Mouse (Mus musculus) hindbrain, embryonic 15.5 days (tissue): Measurements from ENCODE around the gene Fam227a. TPM values are rescaled to one million over a fixed set of nuclear protein-coding genes. Genes with fewer than 3 reads are reported as not detected.
"Not testable (repeated sequence)": the region's sequence is repeated elsewhere in the genome, so short reads cannot be mapped to it uniquely, and the experiment has no call there.

Experiments
- ATAC-seq: fragments of 200-750 bp; cut with Nextera tagmentation; 2 replicates; pipeline ENCODE4 v1.8.0; 2017; ENCODE audit warnings: low read depth, moderate number of reproducible peaks, moderate TSS enrichment; ENCODE audit not compliant: low FRiP score
- H3K27ac ChIP-seq: fragments of 300-500 bp; sonication (generic); replicated peaks from 2 replicates; pipeline ENCODE4 v1.5.1; 2015; ENCODE audit warnings: mild to moderate bottlenecking, inconsistent platforms
- H3K27me3 ChIP-seq: fragments of 300-500 bp; sonication (generic); 2 replicates; pipeline ENCODE4 v1.6.1; 2015; ENCODE audit warnings: control low read depth, inconsistent platforms
- H3K36me3 ChIP-seq: fragments of 300-500 bp; sonication (generic); 2 replicates; pipeline ENCODE4 v1.6.1; 2015; ENCODE audit warnings: control low read depth, inconsistent platforms
- H3K4me1 ChIP-seq: fragments of 300-500 bp; sonication (generic); replicated peaks from 2 replicates; pipeline ENCODE4 v1.6.1; 2015; ENCODE audit warnings: control low read depth, inconsistent platforms
- H3K4me2 ChIP-seq: fragments of 300-500 bp; sonication (generic); 2 replicates; pipeline ENCODE4 v1.6.1; 2015; ENCODE audit warnings: moderate library complexity, mild to moderate bottlenecking, inconsistent platforms
- H3K4me3 ChIP-seq: fragments of 300-500 bp; sonication (generic); 2 replicates; pipeline ENCODE4 v1.5.1; 2015; ENCODE audit warnings: mild to moderate bottlenecking, inconsistent platforms
- H3K9ac ChIP-seq: fragments of 300-500 bp; sonication (generic); 2 replicates; pipeline ENCODE4 v1.6.1; 2015; ENCODE audit warnings: inconsistent platforms
- H3K9me3 ChIP-seq: fragments of 300-500 bp; sonication (generic); 2 replicates; pipeline ENCODE4 v1.6.1; 2016; ENCODE audit warnings: control low read depth, inconsistent platforms
- WGBS: fragments of 180-500 bp; shearing (Covaris S2); methylation state at CpG from one replicate; pipeline ENCODE4 v1.1.7; 2015; 5-methylcytosine and 5-hydroxymethylcytosine counted together
- polyA plus RNA-seq: library from polyadenylated mRNA; unstranded; fragments of >200 nt; fragmentation: Nextera tagmentation; extraction: Ambion mirVana; gene quantifications from 2 replicates; pipeline ENCODE4 v1.2.1, GENCODE M21; 2015

Gene Fam227a
- polyA plus RNA-seq, 1 experiment from 2014 or later: 4.5 TPM

GRCm38 (mm10) chr15:79681973-79682372, 23.2 kb upstream of the Fam227a start:
- no peak overlapping the region for H3K27ac ChIP-seq
- no peak overlapping the region for H3K4me2 ChIP-seq
- 95% methylated on average over 4 of the region's 4 CpGs for WGBS
- H3K9me3 ChIP-seq: no peaks in the 10 kb centered on the region
- H3K27me3 ChIP-seq: no peaks in the 10 kb centered on the region
- H3K4me3 ChIP-seq: no peak overlapping the region
- H3K4me1 ChIP-seq: peaks cover 57% of the 10 kb centered on the region
- H3K9ac ChIP-seq: no peak overlapping the region
- no peak for ATAC-seq
- no peaks in the 10 kb centered on the region for H3K36me3 ChIP-seq

GRCm38 (mm10) chr15:79677936-79678335, 19.2 kb upstream of the Fam227a start:
- ATAC-seq: no peak
- 88% methylated on average over 2 of the region's 2 CpGs for WGBS

GRCm38 (mm10) chr15:79671828-79672348, 13.1 kb upstream of the Fam227a start:
- H3K27me3 ChIP-seq, H3K27ac ChIP-seq, H3K9ac ChIP-seq, H3K9me3 ChIP-seq, H3K4me1 ChIP-seq, ATAC-seq: not testable (repeated sequence)
- Histone ChIP-seq H3K4me2 (peak overlapping the region; percentile 83), H3K36me3 (peaks cover 40% of the 10 kb centered on the region), H3K4me3 (peak overlapping the region; percentile 96)
- 84% methylated on average over 11 of the region's 11 CpGs for WGBS

More at GRCm38 (mm10) chr15:79677936-79678335, 19.2 kb upstream of the Fam227a start:
- H3K4me2 ChIP-seq: no peak overlapping the region
- H3K36me3 ChIP-seq: peaks cover 30% of the 10 kb centered on the region
- no peak overlapping the region for H3K9ac ChIP-seq
- no peaks in the 10 kb centered on the region for H3K9me3 ChIP-seq
- no peak overlapping the region for H3K4me3 ChIP-seq
- H3K27ac ChIP-seq: no peak overlapping the region
- H3K4me1 ChIP-seq: peaks cover 18% of the 10 kb centered on the region
- no peaks in the 10 kb centered on the region for H3K27me3 ChIP-seq

GRCm38 (mm10) chr15:79670972-79671299, 12.2 kb upstream of the Fam227a start:
- Histone ChIP-seq H3K4me1 (peaks cover 7% of the 10 kb centered on the region), H3K36me3 (peaks cover 46% of the 10 kb centered on the region), H3K9ac (peak overlapping the region; percentile 80), H3K9me3 (no peaks in the 10 kb centered on the region), H3K4me3 (peak overlapping the region; percentile 96), H3K27me3 (no peaks in the 10 kb centered on the region), H3K4me2 (peak overlapping the region; percentile 83), H3K27ac (peak overlapping the region; percentile 70)
- peak; percentile 79 for ATAC-seq
- WGBS: under 1% methylated on average over 31 of the region's 37 CpGs

- Histone ChIP-seq H3K9me3 (no peaks in the 10 kb centered on the region), H3K27me3 (no peaks in the 10 kb centered on the region), H3K27ac (peak within 1 kb of the TSS; percentile 70), H3K4me2 (peak within 1 kb of the TSS; percentile 83), H3K4me3 (peak within 1 kb of the TSS; percentile 96), H3K36me3 (peaks cover 48% of the 10 kb centered on the region), H3K9ac (peak within 1 kb of the TSS; percentile 80), H3K4me1 (peaks cover 7% of the 10 kb centered on the region)
- 19% methylated on average over 33 of the region's 33 CpGs for WGBS
- peak; percentile 96 for ATAC-seq
These were observed 11.7 kb upstream of the Fam227a start, which contains the start of gene Tomm22 for GRCm38 (mm10) chr15:79670249-79670971. Gene Tomm22, plus strand, starts transcription at chr15:79670861.

- Histone ChIP-seq H3K4me2 (no peak overlapping the region), H3K27ac (no peak overlapping the region), H3K9me3 (no peaks in the 10 kb centered on the region), H3K27me3 (no peaks in the 10 kb centered on the region), H3K4me3 (no peak overlapping the region), H3K9ac (no peak overlapping the region), H3K36me3 (peaks cover 37% of the 10 kb centered on the region), H3K4me1 (peaks cover 7% of the 10 kb centered on the region)
- 78% methylated on average over 10 of the region's 10 CpGs for WGBS
- ATAC-seq: no peak
These were observed 10.4 kb upstream of the Fam227a start for GRCm38 (mm10) chr15:79669195-79669594.

GRCm38 (mm10) chr15:79664666-79665065, 5.9 kb upstream of the Fam227a start:
- WGBS: 93% methylated on average over 8 of the region's 8 CpGs
- no peak overlapping the region for H3K9ac ChIP-seq
- no peaks in the 10 kb centered on the region for H3K27me3 ChIP-seq
- no peak overlapping the region for H3K4me2 ChIP-seq
- H3K4me1 ChIP-seq: peaks cover 5% of the 10 kb centered on the region
- no peak overlapping the region for H3K4me3 ChIP-seq
- no peaks in the 10 kb centered on the region for H3K9me3 ChIP-seq
- ATAC-seq: no peak
- peaks cover 35% of the 10 kb centered on the region for H3K36me3 ChIP-seq
- no peak overlapping the region for H3K27ac ChIP-seq

- Histone ChIP-seq H3K4me1 (peaks cover 13% of the 10 kb centered on the region), H3K9me3 (no peaks in the 10 kb centered on the region), H3K4me2 (no peak overlapping the region), H3K27me3 (no peaks in the 10 kb centered on the region), H3K4me3 (no peak overlapping the region), H3K27ac (no peak overlapping the region), H3K9ac (no peak overlapping the region), H3K36me3 (peaks cover 31% of the 10 kb centered on the region)
- no peak for ATAC-seq
- 76% methylated on average over 4 of the region's 4 CpGs for WGBS
These were observed 3.1 kb upstream of the Fam227a start for GRCm38 (mm10) chr15:79661852-79662251.

GRCm38 (mm10) chr15:79657837-79658530, 772 bp downstream of the Fam227a start:
- Histone ChIP-seq H3K4me3 (peak overlapping the region; percentile 77), H3K9me3 (no peaks in the 10 kb centered on the region), H3K4me1 (peaks cover 17% of the 10 kb centered on the region), H3K4me2 (peak overlapping the region; percentile 85), H3K27me3 (no peaks in the 10 kb centered on the region), H3K27ac (peak overlapping the region; percentile 98), H3K36me3 (peaks cover 18% of the 10 kb centered on the region), H3K9ac (peak overlapping the region; percentile 73)
- WGBS: 4% methylated on average over 16 of the region's 16 CpGs
- ATAC-seq: no peak

GRCm38 (mm10) chr15:79656451-79656850, 2.3 kb downstream of the Fam227a start:
- Histone ChIP-seq H3K4me1 (peaks cover 17% of the 10 kb centered on the region), H3K9me3 (no peaks in the 10 kb centered on the region), H3K9ac (no peak overlapping the region), H3K27me3 (no peaks in the 10 kb centered on the region), H3K4me3 (no peak overlapping the region), H3K4me2 (no peak overlapping the region), H3K27ac (no peak overlapping the region), H3K36me3 (peaks cover 7% of the 10 kb centered on the region)
- 85% methylated on average over 14 of the region's 14 CpGs for WGBS
- ATAC-seq: no peak

- peaks cover 27% of the 10 kb centered on the region for H3K36me3 ChIP-seq
- ATAC-seq: no peak
- H3K4me2 ChIP-seq: no peak overlapping the region
- H3K9me3 ChIP-seq: no peaks in the 10 kb centered on the region
- no peak overlapping the region for H3K4me3 ChIP-seq
- H3K27me3 ChIP-seq: no peaks in the 10 kb centered on the region
- no peak overlapping the region for H3K9ac ChIP-seq
- H3K4me1 ChIP-seq: peaks cover 2% of the 10 kb centered on the region; the same call in 1 of the 2 replicates
- 78% methylated on average over 4 of the region's 4 CpGs for WGBS
- no peak overlapping the region for H3K27ac ChIP-seq
These were observed 7.3 kb downstream of the Fam227a start for GRCm38 (mm10) chr15:79651481-79651880.

GRCm38 (mm10) chr15:79650569-79650968, 8.2 kb downstream of the Fam227a start:
- H3K4me1 ChIP-seq: no peaks in the 10 kb centered on the region
- H3K36me3 ChIP-seq: 0 out of 2 replicates have a peak, but pooled peaks cover 29% of the 10 kb centered on the region
- no peak overlapping the region for H3K4me2 ChIP-seq
- H3K9me3 ChIP-seq: no peaks in the 10 kb centered on the region
- H3K27me3 ChIP-seq: no peaks in the 10 kb centered on the region
- H3K9ac ChIP-seq: no peak overlapping the region
- H3K4me3 ChIP-seq: no peak overlapping the region
- H3K27ac ChIP-seq: no peak overlapping the region
- ATAC-seq: no peak
